Mouse (Mus musculus): ENCODE data around the gene Gabpb1. TPM values are rescaled to one million over a fixed set of nuclear protein-coding genes. Genes with fewer than 3 reads are reported as not detected.

The Gabpb1 gene
- polyA plus RNA-seq (2015; fragmentation: Nextera tagmentation; extraction: Ambion mirVana) = 47.9 and 55.3 TPM in 2 replicates

GRCm38 (mm10) chr2:126676122-126676515 lies at the start of gene Gabpb1:
TSS of gene Gabpb1 (minus strand) at chr2:126676337.
- H3K9me3 ChIP-seq = peaks cover 8% of the 10 kb centered on the region; the same call in 1 of the 2 replicates
- H3K36me3 ChIP-seq = peaks cover 13% of the 10 kb centered on the region
- H3K9ac ChIP-seq = peak within 1 kb of the TSS; percentile 99
- H3K27ac ChIP-seq (replicated peaks) = peak within 1 kb of the TSS; percentile 100
- H3K27me3 ChIP-seq = no peaks in the 10 kb centered on the region
- 25% methylated on average over 12 of the region's 12 CpGs for WGBS
- H3K4me2 ChIP-seq = peak within 1 kb of the TSS; percentile 90
- H3K4me3 ChIP-seq = peak within 1 kb of the TSS; percentile 99
- ATAC-seq (ENCODE audit: low read depth) = no peak
- H3K4me1 ChIP-seq (replicated peaks) = peaks cover 46% of the 10 kb centered on the region

GRCm38 (mm10) chr2:126712950-126713349 lies 36.8 kb upstream of the Gabpb1 start:
- Histone ChIP-seq H3K4me2 (no peak overlapping the region), H3K4me1 (replicated peaks) (peaks cover 8% of the 10 kb centered on the region), H3K27me3 (no peaks in the 10 kb centered on the region), H3K27ac (replicated peaks) (no peak overlapping the region), H3K9ac (no peak overlapping the region), H3K4me3 (no peak overlapping the region), H3K9me3 (no peaks in the 10 kb centered on the region), H3K36me3 (no peaks in the 10 kb centered on the region)
- no peak for ATAC-seq (ENCODE audit: low read depth)

DNA sequence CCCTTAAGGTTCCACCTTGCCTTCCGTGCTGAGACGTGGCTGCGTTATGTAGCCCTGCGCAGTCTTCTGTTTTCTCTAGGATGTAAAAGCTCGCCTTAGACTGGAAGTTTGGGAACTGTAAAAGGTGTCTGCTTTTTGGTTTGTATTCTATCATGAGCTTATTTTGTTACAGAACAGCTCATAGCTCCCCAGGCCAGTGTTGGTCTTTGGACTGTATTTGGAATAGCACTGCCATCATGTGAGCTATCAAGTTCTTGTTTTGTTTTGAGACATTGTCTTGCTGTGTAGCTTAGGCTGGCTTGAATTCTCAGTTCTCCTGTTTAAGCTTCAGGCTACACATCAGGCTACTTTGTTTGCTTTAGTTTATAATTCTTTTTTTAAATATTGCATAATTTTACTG lies 36.4 kb upstream of the Gabpb1 start:
- no peak for ATAC-seq (ENCODE audit: low read depth)
- Histone ChIP-seq H3K9me3 (no peaks in the 10 kb centered on the region), H3K4me3 (no peak overlapping the region), H3K4me2 (no peak overlapping the region), H3K36me3 (no peaks in the 10 kb centered on the region), H3K4me1 (replicated peaks) (peaks cover 12% of the 10 kb centered on the region), H3K9ac (no peak overlapping the region), H3K27me3 (no peaks in the 10 kb centered on the region), H3K27ac (replicated peaks) (no peak overlapping the region)
- 95% methylated on average over 5 of the region's 5 CpGs for WGBS

DNA sequence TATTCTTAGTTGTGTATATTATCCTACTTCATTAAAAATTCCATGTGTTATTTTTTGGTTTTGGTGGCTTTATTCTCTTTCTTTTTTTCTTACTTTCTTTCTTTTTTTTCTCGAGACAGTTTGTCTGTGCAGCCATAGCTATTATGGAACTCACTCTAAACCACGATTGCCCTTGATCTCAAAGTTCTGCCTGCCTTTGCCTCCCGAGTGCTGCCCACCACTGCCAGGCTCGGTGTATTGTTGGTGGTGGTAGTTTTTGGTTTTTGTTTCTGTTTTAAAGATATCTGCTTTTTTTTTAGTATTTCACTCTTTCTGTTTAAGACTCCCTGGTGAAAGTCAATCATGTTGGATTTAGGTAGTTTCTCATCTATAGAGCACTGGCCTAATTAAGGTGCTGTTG lies 32.2 kb upstream of the Gabpb1 start:
- Histone ChIP-seq H3K9ac (peak overlapping the region; percentile 93), H3K4me3 (peak overlapping the region; percentile 83)
- WGBS = 90% methylated on average over 4 of the region's 4 CpGs

DNA sequence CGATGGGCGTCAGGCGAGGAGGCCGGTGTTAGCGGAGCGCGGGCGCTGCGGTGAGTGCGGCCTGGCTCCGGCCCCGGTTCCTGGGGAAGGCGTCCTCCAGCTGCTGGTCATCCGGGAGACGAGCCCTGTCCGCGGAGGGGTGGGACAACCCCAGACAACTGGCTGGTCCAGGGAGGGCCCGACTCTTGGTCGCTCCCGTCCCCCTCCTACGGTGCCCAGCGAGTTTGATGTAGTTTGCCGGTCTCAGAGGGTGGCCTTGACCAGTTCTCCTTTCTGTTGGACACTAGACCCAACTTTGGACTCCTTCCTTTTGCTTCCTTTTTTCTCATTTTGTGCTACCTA lies 31.3 kb upstream of the Gabpb1 start:
- ATAC-seq (ENCODE audit: low read depth) = peak; percentile 87
- peak overlapping the region; percentile 83 for H3K4me3 ChIP-seq
- peak overlapping the region; percentile 93 for H3K9ac ChIP-seq
- peaks cover 16% of the 10 kb centered on the region for H3K4me1 ChIP-seq (replicated peaks)
- H3K27me3 ChIP-seq = peaks cover 20% of the 10 kb centered on the region
- H3K36me3 ChIP-seq = no peaks in the 10 kb centered on the region
- no peaks in the 10 kb centered on the region for H3K9me3 ChIP-seq
- H3K4me2 ChIP-seq = peak overlapping the region; percentile 74
- H3K27ac ChIP-seq (replicated peaks) = peak overlapping the region; percentile 89
- 0% methylated on average over 23 of the region's 23 CpGs for WGBS

More for the DNA sequence above, 32.2 kb upstream of the Gabpb1 start:
- no peak for ATAC-seq (ENCODE audit: low read depth)
- Histone ChIP-seq H3K9me3 (no peaks in the 10 kb centered on the region), H3K27ac (replicated peaks) (no peak overlapping the region), H3K36me3 (no peaks in the 10 kb centered on the region), H3K4me1 (replicated peaks) (peaks cover 16% of the 10 kb centered on the region), H3K4me2 (peak overlapping the region; percentile 74), H3K27me3 (peaks cover 19% of the 10 kb centered on the region)

- ATAC-seq (ENCODE audit: low read depth) = peak; percentile 100
- Histone ChIP-seq H3K27ac (replicated peaks) (peak within 1 kb of the TSS; percentile 89), H3K4me2 (peak within 1 kb of the TSS; percentile 74), H3K36me3 (no peaks in the 10 kb centered on the region), H3K27me3 (peaks cover 20% of the 10 kb centered on the region), H3K4me1 (replicated peaks) (peaks cover 16% of the 10 kb centered on the region), H3K4me3 (peak within 1 kb of the TSS; percentile 83), H3K9me3 (no peaks in the 10 kb centered on the region), H3K9ac (peak within 1 kb of the TSS; percentile 93)
- WGBS = 2% methylated on average over 47 of the region's 47 CpGs
Measured at GRCm38 (mm10) chr2:126706759-126707437, 30.8 kb upstream of the Gabpb1 start, which contains the start of gene Usp8. TSS of gene Usp8 (plus strand) at chr2:126707328.

- no peak overlapping the region for H3K4me2 ChIP-seq
- no peak overlapping the region for H3K27ac ChIP-seq (replicated peaks)
- no peaks in the 10 kb centered on the region for H3K36me3 ChIP-seq
- H3K27me3 ChIP-seq = no peaks in the 10 kb centered on the region
- no peak overlapping the region for H3K4me3 ChIP-seq
- no peaks in the 10 kb centered on the region for H3K9me3 ChIP-seq
- WGBS = 86% methylated on average over 6 of the region's 6 CpGs
- H3K9ac ChIP-seq = no peak overlapping the region
- no peak for ATAC-seq (ENCODE audit: low read depth)
- H3K4me1 ChIP-seq (replicated peaks) = no peaks in the 10 kb centered on the region
Measured at GRCm38 (mm10) chr2:126695285-126695684, 19.1 kb upstream of the Gabpb1 start.

DNA sequence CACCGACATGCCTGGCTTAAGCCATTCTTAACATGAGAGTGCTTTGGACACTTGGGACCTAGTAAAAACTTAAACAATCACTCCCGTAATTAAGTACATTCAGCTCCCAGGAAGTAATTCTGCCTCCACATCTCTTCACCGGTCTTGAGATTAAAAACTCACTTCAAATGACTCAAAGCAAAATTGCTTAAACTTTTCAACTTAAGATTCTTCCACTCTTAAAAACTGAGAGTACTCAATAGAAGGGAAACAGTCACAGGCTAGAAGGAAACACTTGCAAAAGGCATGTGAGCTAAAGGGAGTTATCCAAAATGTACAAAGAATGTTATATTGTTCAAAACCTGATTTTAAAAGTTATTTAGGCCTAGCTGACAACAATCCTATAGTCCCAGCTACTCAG lies 15.2 kb upstream of the Gabpb1 start:
- 84% methylated on average over 3 of the region's 3 CpGs for WGBS
- no peak overlapping the region for H3K4me2 ChIP-seq
- H3K4me3 ChIP-seq = no peak overlapping the region
- H3K9ac ChIP-seq = no peak overlapping the region
- peaks cover 14% of the 10 kb centered on the region; the same call in 1 of the 2 replicates for H3K36me3 ChIP-seq
- no peaks in the 10 kb centered on the region for H3K4me1 ChIP-seq (replicated peaks)
- H3K27me3 ChIP-seq = no peaks in the 10 kb centered on the region
- H3K27ac ChIP-seq (replicated peaks) = no peak overlapping the region
- ATAC-seq (ENCODE audit: low read depth) = no peak
- no peaks in the 10 kb centered on the region for H3K9me3 ChIP-seq

DNA sequence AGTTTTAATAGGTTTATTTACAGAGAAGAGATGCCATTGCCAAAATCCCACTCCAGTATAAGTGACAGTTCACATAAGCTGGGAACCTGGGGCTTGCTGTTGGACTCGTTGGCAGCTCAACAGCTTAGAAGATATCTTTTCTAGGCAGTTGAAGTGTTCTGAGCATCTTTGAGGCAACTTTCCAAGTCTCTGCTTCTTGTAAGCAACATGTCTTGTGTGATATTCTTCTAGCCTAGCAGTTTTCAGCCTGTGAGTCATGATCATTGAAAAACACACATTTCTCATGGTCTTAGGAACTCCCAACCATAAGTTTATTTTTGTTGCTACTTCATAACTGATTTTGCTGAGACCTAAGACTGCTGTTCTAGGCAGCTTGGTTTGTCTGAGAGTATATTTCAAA lies 6.8 kb upstream of the Gabpb1 start:
- no peaks in the 10 kb centered on the region for H3K27me3 ChIP-seq
- ATAC-seq (ENCODE audit: low read depth) = no peak
- H3K9ac ChIP-seq = no peak overlapping the region
- H3K9me3 ChIP-seq = peaks cover 8% of the 10 kb centered on the region; the same call in 1 of the 2 replicates
- H3K4me2 ChIP-seq = no peak overlapping the region
- H3K4me3 ChIP-seq = no peak overlapping the region
- peaks cover 37% of the 10 kb centered on the region for H3K36me3 ChIP-seq
- no peak overlapping the region for H3K27ac ChIP-seq (replicated peaks)
- no peaks in the 10 kb centered on the region for H3K4me1 ChIP-seq (replicated peaks)
- 87% methylated on average over 1 of the region's 1 CpGs for WGBS

DNA sequence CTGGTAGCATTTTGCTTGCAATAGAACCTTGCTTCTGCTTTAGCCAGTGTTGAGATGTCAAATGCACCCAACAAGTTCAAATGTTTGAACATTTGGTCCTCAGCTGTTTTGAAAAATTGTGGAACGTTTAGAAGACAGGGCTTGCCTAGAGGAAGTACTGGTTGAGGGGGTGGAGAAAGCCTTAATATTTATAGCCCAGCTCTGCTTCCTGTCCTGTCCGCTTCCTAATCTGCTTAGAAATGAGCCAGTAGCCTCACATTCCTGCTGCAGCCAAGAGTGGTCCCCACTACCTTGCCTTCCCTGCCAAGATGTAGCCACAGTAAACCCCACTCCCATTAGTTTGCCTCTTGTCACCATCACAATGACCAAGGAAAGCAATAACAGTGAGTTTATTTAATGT lies 6.2 kb upstream of the Gabpb1 start:
- 79% methylated on average over 2 of the region's 2 CpGs for WGBS
- no peak for ATAC-seq (ENCODE audit: low read depth)
- peaks cover 8% of the 10 kb centered on the region; the same call in 1 of the 2 replicates for H3K9me3 ChIP-seq
- no peak overlapping the region for H3K4me3 ChIP-seq
- no peak overlapping the region for H3K4me2 ChIP-seq
- H3K9ac ChIP-seq = no peak overlapping the region
- peaks cover 3% of the 10 kb centered on the region for H3K4me1 ChIP-seq (replicated peaks)
- H3K27me3 ChIP-seq = no peaks in the 10 kb centered on the region
- H3K36me3 ChIP-seq = peaks cover 34% of the 10 kb centered on the region
- H3K27ac ChIP-seq (replicated peaks) = no peak overlapping the region

DNA sequence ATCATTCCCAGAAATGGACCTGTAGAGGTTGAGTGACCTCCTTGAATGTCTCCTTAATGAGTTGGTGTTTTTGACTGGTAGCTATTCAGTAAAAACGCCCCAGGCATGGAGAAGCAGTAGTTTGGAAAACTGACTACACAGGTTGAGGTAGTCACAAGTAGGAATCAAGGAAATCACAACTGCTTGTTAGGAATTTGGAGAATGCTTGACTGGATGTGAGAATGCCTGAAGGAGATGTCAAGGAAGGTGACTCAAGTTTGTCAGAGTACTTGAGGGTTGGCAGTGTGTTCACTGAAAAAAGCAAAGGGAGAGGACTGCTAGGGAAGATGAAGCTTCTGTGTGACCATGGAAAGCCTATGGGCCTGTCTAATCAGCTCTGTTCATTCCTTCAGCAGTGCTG lies 1.2 kb upstream of the Gabpb1 start:
- peaks cover 35% of the 10 kb centered on the region for H3K4me1 ChIP-seq (replicated peaks)
- 92% methylated on average over 1 of the region's 1 CpGs for WGBS
- H3K4me2 ChIP-seq = no peak overlapping the region
- ATAC-seq (ENCODE audit: low read depth) = no peak
- H3K9me3 ChIP-seq = peaks cover 8% of the 10 kb centered on the region; the same call in 1 of the 2 replicates
- peaks cover 20% of the 10 kb centered on the region for H3K36me3 ChIP-seq
- no peak overlapping the region for H3K27ac ChIP-seq (replicated peaks)
- H3K27me3 ChIP-seq = no peaks in the 10 kb centered on the region
- no peak overlapping the region for H3K9ac ChIP-seq
- H3K4me3 ChIP-seq = no peak overlapping the region

GRCm38 (mm10) chr2:126675169-126676121 lies 692 bp downstream of the Gabpb1 start:
- WGBS = under 1% methylated on average over 98 of the region's 99 CpGs
- peak overlapping the region; percentile 99 for H3K9ac ChIP-seq
- peak overlapping the region; percentile 90 for H3K4me2 ChIP-seq
- H3K9me3 ChIP-seq = peaks cover 3% of the 10 kb centered on the region; the same call in 1 of the 2 replicates
- H3K36me3 ChIP-seq = peaks cover 12% of the 10 kb centered on the region
- ATAC-seq (ENCODE audit: low read depth) = peak; percentile 94
- H3K27me3 ChIP-seq = no peaks in the 10 kb centered on the region
- peaks cover 46% of the 10 kb centered on the region for H3K4me1 ChIP-seq (replicated peaks)
- peak overlapping the region; percentile 99 for H3K4me3 ChIP-seq
- peak overlapping the region; percentile 100 for H3K27ac ChIP-seq (replicated peaks)

Measured in neural tube, embryonic 13.5 days (tissue).